Mouse (Mus musculus): Measurements from ENCODE around the gene Lcn9.

DNA sequence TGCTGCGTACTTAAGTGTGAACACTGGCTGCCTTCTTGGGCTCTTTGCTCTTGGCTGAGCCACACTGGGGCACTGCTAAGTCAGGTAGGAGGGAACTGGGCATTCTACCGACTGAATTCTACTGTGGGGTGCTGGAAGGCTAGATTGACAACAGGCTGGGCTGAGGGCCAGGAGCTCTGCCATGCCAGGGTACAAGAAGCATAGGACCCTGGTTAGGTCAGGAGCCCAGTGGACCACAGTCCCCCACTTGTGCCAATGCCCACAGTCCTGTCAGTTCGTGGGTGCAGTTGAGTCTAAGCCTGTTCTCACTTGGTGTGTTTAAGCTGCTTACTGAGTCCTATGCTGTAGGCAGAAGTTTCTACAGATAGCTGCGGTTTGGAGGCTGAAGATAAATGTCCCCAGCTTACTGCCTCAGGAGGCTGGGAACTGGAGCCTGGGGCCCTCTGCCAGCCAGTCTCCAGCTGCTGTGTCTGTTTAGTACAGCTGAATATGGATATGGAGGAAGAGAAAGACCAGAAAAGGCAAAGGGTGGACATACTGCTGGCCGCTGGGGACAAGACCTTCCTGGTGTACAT is 39.8 kb downstream of the Lcn9 start:
- TF ChIP-seq GATA1 (IDR thresholded peaks at IDR 0.05; ENCODE audit: low read length), result no peak
- no peak for TF ChIP-seq TAL1 (IDR thresholded peaks at IDR 0.05; ENCODE audit: low read length)

Data from erythroblast, embryonic 14.5 days (primary cell).